Mouse (Mus musculus) kidney, adult 2 months (tissue): ENCODE measurements around the gene Creb5.

Source experiments
- CTCF ChIP-seq: fragments of 200-500 bp; conservative IDR thresholded peaks from 2 replicates; pipeline ENCODE4 v1.5.1; 2011; ENCODE audit warnings: low read depth, mild to moderate bottlenecking, control low read depth, low read length, moderate library complexity, mixed read lengths; ENCODE audit not compliant: insufficient read depth, insufficient read length
- POLR2A ChIP-seq: fragments of 200-500 bp; IDR thresholded peaks from one replicate; pipeline ENCODE4 v1.6.1; 2011; ENCODE audit warnings: low read depth, low read length, control low read depth

GRCm38 (mm10) chr6:53605184-53605583 is 318.1 kb downstream of the Creb5 start:
- TF ChIP-seq CTCF (no peak), POLR2A (no peak)
